Mouse (Mus musculus): ENCODE results near the gene Gm8914.
"Not testable (repeated sequence)": the region's sequence is repeated elsewhere in the genome, so short reads cannot be mapped to it uniquely, and the experiment has no call there.

- not testable (repeated sequence) for TF ChIP-seq POLR2A (IDR thresholded peaks at IDR 0.05; ENCODE audit: control insufficient read depth, low read depth, low read length); CTCF (IDR thresholded peaks at IDR 0.05; ENCODE audit: control insufficient read depth, insufficient read depth, insufficient replicate concordance, low read depth, low read length)
These were observed at the start of gene Gm8914 for GRCm38 (mm10) chrX:91479826-91480225.

Measured in testis, adult 2 months (tissue).